Mouse (Mus musculus) 3T3-L1 (cell line): Measurements from ENCODE around the gene Iqsec3.

Source experiments
- DNase-seq: peaks from one replicate; pipeline ENCODE4 v3.0.0-alpha.2; 2015; ENCODE audit warnings: low read depth, low spot score

Iqsec3 gene

GRCm38 (mm10) chr6:121454549-121455494 lies 18.7 kb downstream of the Iqsec3 start:
- DNase-seq = no peak

- no peak for DNase-seq
Measured at GRCm38 (mm10) chr6:121453776-121454175, 19.7 kb downstream of the Iqsec3 start.

GRCm38 (mm10) chr6:121451703-121452102 lies 21.8 kb downstream of the Iqsec3 start:
- DNase-seq = no peak

GRCm38 (mm10) chr6:121440696-121441220 lies 32.7 kb downstream of the Iqsec3 start:
- no peak for DNase-seq

- no peak for DNase-seq
Measured at GRCm38 (mm10) chr6:121424830-121425229, 48.6 kb downstream of the Iqsec3 start.

- no peak for DNase-seq
Measured at GRCm38 (mm10) chr6:121424403-121424802, 49.1 kb downstream of the Iqsec3 start.

GRCm38 (mm10) chr6:121412558-121413297 lies 60.8 kb downstream of the Iqsec3 start:
- no peak for DNase-seq

- no peak for DNase-seq
Measured at GRCm38 (mm10) chr6:121407571-121408011, 65.9 kb downstream of the Iqsec3 start.

- no peak for DNase-seq
Measured at GRCm38 (mm10) chr6:121405311-121405710, 68.2 kb downstream of the Iqsec3 start.

GRCm38 (mm10) chr6:121402661-121403244 lies 70.7 kb downstream of the Iqsec3 start:
- no peak for DNase-seq

- DNase-seq = no peak
Measured at GRCm38 (mm10) chr6:121401826-121402660, 71.4 kb downstream of the Iqsec3 start.

GRCm38 (mm10) chr6:121401140-121401539 lies 72.3 kb downstream of the Iqsec3 start:
- DNase-seq = no peak

GRCm38 (mm10) chr6:121392610-121393252 lies 80.7 kb downstream of the Iqsec3 start:
- DNase-seq = no peak

GRCm38 (mm10) chr6:121385397-121385796 lies 88.1 kb downstream of the Iqsec3 start:
- no peak for DNase-seq

GRCm38 (mm10) chr6:121382071-121382470 lies 91.4 kb downstream of the Iqsec3 start:
- no peak for DNase-seq

- DNase-seq = no peak
Measured at GRCm38 (mm10) chr6:121380576-121380975, 92.9 kb downstream of the Iqsec3 start.

GRCm38 (mm10) chr6:121378256-121378655 lies 95.2 kb downstream of the Iqsec3 start:
- DNase-seq = no peak

- no peak for DNase-seq
Measured at GRCm38 (mm10) chr6:121376159-121376558, 97.3 kb downstream of the Iqsec3 start.

- no peak for DNase-seq
Measured at GRCm38 (mm10) chr6:121371197-121371980, 102.1 kb downstream of the Iqsec3 start.

- DNase-seq = no peak
Measured at GRCm38 (mm10) chr6:121367099-121367498, 106.4 kb downstream of the Iqsec3 start.
